Mouse (Mus musculus) G1E (cell line): ENCODE measurements at regions not wholly inside any gene's neighbourhood (a gene's known extent, or its start where the extent isn't known, plus 50 kb on each side); places are given as distances from the start of the nearest gene placed in this dataset.

Experiments
- ATAC-seq: 2 replicates; pipeline ENCODE4 v1.8.0; 2016; ENCODE audit warnings: mild to moderate bottlenecking; ENCODE audit not compliant: insufficient number of reproducible peaks, poor library complexity, low FRiP score, severe bottlenecking; ENCODE audit errors: extremely low read depth
- DNase-seq: peaks from one replicate; pipeline ENCODE4 v3.0.0; 2012; ENCODE audit warnings: low spot score
- H3K27me3 ChIP-seq: 2 replicates; pipeline ENCODE4 v1.6.1; 2012; ENCODE audit warnings: mild to moderate bottlenecking, low read length, inconsistent platforms; ENCODE audit not compliant: insufficient read depth
- H3K36me3 ChIP-seq: replicated peaks from 2 replicates; pipeline ENCODE3; 2012; ENCODE audit warnings: mild to moderate bottlenecking, inconsistent platforms
- H3K4me1 ChIP-seq: 2 replicates; pipeline ENCODE4 v1.6.1; 2012; ENCODE audit warnings: low read depth, low read length, inconsistent platforms, mixed read lengths; ENCODE audit not compliant: insufficient read depth
- H3K4me3 ChIP-seq: 2 replicates; pipeline ENCODE4 v1.5.1; 2012; ENCODE audit warnings: low read depth, mild to moderate bottlenecking, inconsistent platforms, low read length, moderate library complexity, mixed read lengths
- H3K9me3 ChIP-seq: replicated peaks from 2 replicates; pipeline ENCODE4 v1.6.1; 2012; ENCODE audit warnings: inconsistent platforms
- CTCF ChIP-seq: IDR thresholded peaks from 2 replicates; pipeline ENCODE4 v1.5.1; 2012; ENCODE audit warnings: low read depth, low read length, inconsistent platforms, mixed read lengths
- GATA1 ChIP-seq: IDR thresholded peaks from 2 replicates; pipeline ENCODE4 v1.6.1; 2012; ENCODE audit warnings: borderline replicate concordance, low read length, inconsistent platforms, mixed read lengths
- GATA2 ChIP-seq: IDR thresholded peaks from 2 replicates; pipeline ENCODE4 v1.6.1; 2012; ENCODE audit warnings: low read depth, low read length, inconsistent platforms, borderline replicate concordance
- POLR2AphosphoS5 ChIP-seq: IDR thresholded peaks from 2 replicates; pipeline ENCODE4 v1.6.1; 2012; ENCODE audit warnings: low read depth, low read length, inconsistent platforms; ENCODE audit not compliant: insufficient replicate concordance
- TAL1 ChIP-seq: conservative IDR thresholded peaks from 2 replicates; pipeline ENCODE4 v1.6.1; 2012; ENCODE audit warnings: low read depth, low read length, inconsistent platforms, mixed read lengths

- Histone ChIP-seq H3K36me3 (no peaks in the 10 kb centered on the region), H3K27me3 (no peaks in the 10 kb centered on the region), H3K4me3 (no peak overlapping the region), H3K9me3 (peaks cover 34% of the 10 kb centered on the region), H3K4me1 (no peaks in the 10 kb centered on the region)
- no peak for DNase-seq
- ATAC-seq: no peak
- TF ChIP-seq GATA1 (no peak), GATA2 (no peak), CTCF (no peak), POLR2AphosphoS5 (no peak), TAL1 (no peak)
These were observed 286.5 kb upstream of the 1700056E22Rik start for GRCm38 (mm10) chr1:184320521-184321177.

- Histone ChIP-seq H3K4me1 (no peaks in the 10 kb centered on the region), H3K9me3 (peaks cover 52% of the 10 kb centered on the region), H3K27me3 (no peaks in the 10 kb centered on the region), H3K4me3 (no peak overlapping the region), H3K36me3 (no peaks in the 10 kb centered on the region)
- no peak for ATAC-seq
- no peak for DNase-seq
- TF ChIP-seq GATA2 (no peak), TAL1 (no peak), CTCF (no peak), GATA1 (no peak), POLR2AphosphoS5 (no peak)
These were observed 276.2 kb upstream of the 1700056E22Rik start for GRCm38 (mm10) chr1:184310185-184310815.

DNA sequence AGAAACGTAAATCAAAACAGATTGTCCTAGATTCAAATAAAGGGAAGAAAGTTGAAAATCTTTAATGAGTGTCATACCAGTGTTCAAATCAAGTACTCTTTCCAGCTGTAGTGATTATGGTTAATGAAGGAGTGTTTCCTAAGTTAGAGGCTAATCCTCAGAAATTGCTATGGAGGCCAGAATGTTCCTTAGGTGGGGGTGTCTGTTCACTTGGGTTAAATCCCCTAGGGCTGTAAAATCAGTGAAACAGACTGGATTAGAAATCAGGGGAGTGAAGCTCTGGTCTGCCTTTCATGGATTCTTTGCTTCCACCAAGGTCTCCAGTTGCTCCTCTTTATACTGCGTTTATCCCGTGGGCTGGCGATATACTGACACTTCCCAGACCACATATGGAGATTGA lies 270.7 kb upstream of the 1700056E22Rik start:
- no peaks in the 10 kb centered on the region for H3K36me3 ChIP-seq
- no peak overlapping the region for H3K4me3 ChIP-seq
- ATAC-seq (no peak), DNase-seq (no peak)
- no peaks in the 10 kb centered on the region for H3K4me1 ChIP-seq
- H3K27me3 ChIP-seq: no peaks in the 10 kb centered on the region
- TF ChIP-seq GATA2 (no peak), CTCF (no peak), POLR2AphosphoS5 (no peak), TAL1 (no peak)
- H3K9me3 ChIP-seq: peaks cover 68% of the 10 kb centered on the region

DNA sequence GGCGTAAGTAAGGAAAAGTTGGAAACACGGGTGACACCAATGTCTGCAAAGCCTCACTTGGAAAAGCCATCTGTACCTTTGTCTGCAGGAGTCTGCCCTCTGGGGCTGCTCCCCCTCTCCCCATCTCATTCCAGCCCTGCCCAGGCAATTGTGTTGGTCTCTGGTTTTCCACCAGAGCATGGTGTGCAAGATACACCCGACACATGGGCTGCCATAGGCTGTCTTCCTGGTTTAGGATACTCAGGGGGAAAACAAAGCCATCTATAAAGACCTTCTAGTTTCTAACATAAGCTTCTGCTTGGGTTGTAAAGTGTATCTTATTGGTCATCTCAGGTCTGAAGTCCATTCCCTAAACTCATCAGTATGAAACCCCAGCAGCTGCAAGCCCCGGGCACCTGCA lies 270.1 kb upstream of the 1700056E22Rik start:
- DNase-seq (no peak), ATAC-seq (no peak)
- H3K36me3 ChIP-seq: no peaks in the 10 kb centered on the region
- TF ChIP-seq POLR2AphosphoS5: no peak
- no peak for TF ChIP-seq GATA1
- TF ChIP-seq GATA2: no peak
- no peak for TF ChIP-seq CTCF
- H3K4me3 ChIP-seq: no peak overlapping the region
- H3K27me3 ChIP-seq: no peaks in the 10 kb centered on the region
- no peaks in the 10 kb centered on the region for H3K4me1 ChIP-seq
- peaks cover 69% of the 10 kb centered on the region for H3K9me3 ChIP-seq

- DNase-seq: no peak
- Histone ChIP-seq H3K27me3 (no peaks in the 10 kb centered on the region), H3K9me3 (peaks cover 39% of the 10 kb centered on the region), H3K4me3 (no peak overlapping the region), H3K4me1 (no peaks in the 10 kb centered on the region), H3K36me3 (no peaks in the 10 kb centered on the region)
- no peak for TF ChIP-seq GATA1
- TF ChIP-seq GATA2: no peak
- TF ChIP-seq CTCF: no peak
- TF ChIP-seq POLR2AphosphoS5: no peak
- no peak for TF ChIP-seq TAL1
- ATAC-seq: no peak
These were observed 264.6 kb upstream of the 1700056E22Rik start for GRCm38 (mm10) chr1:184298701-184299100.

DNA sequence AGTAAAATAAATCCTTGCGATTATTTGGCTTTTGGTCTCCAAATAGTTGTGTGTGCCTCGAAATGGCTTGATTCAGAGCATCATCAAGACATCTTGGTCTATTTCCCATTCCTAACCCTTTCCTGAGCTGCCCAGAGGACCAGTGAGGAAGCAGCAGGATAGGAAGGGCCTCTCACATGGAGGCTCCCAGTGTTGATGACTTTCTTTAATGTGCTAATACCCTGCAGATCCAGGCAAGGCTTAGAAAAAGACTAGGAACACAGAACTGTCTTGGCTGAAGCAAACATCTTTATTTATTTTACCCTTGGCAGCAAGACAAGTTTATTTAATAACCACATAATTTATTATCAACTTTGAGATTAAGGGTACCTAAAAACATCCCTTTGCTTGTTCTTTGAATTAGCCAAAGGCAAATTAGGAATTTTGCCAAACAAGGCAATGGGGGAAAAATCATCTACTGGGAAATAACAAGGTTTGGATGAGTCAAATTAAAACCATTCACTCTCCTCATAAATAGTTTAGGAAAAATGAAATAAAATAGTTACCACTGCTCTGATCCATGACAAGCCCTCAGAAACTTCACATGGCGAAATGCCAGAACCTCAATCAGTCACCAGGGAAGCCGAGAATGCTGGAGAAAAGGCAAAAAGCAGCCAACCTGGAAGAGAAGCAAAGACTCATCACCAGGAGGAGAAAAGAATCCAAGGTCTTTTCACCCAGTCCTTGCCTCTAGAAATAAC lies 263.1 kb upstream of the 1700056E22Rik start:
- DNase-seq (no peak), ATAC-seq (no peak)
- Histone ChIP-seq H3K4me3 (no peak overlapping the region), H3K4me1 (no peaks in the 10 kb centered on the region), H3K9me3 (peaks cover 27% of the 10 kb centered on the region), H3K36me3 (no peaks in the 10 kb centered on the region), H3K27me3 (no peaks in the 10 kb centered on the region)
- TF ChIP-seq GATA1 (no peak), TAL1 (no peak), POLR2AphosphoS5 (no peak), CTCF (no peak)
